Mouse (Mus musculus) megakaryocyte, embryonic 14.5 days (primary cell): Measurements from ENCODE around the gene Dsn1.

Source experiments
- FLI1 ChIP-seq: IDR thresholded peaks from 2 replicates; pipeline ENCODE4 v1.6.1; 2012; ENCODE audit warnings: low read length, inconsistent platforms, mixed read lengths
- GATA1 ChIP-seq: IDR thresholded peaks from 3 replicates; pipeline ENCODE4 v1.6.1; 2012; ENCODE audit warnings: mixed read lengths, low read length, inconsistent platforms, borderline replicate concordance

GRCm38 (mm10) chr2:157043556-157043955 lies 36.6 kb upstream of the Dsn1 start:
- TF ChIP-seq GATA1: no peak
- no peak for TF ChIP-seq FLI1
